Mouse (Mus musculus) layer of hippocampus, adult 8-10 months (tissue): ENCODE measurements around the gene Rela. TPM values are rescaled to one million over a fixed set of nuclear protein-coding genes. Genes with fewer than 3 reads are reported as not detected.

ENCODE experiments used
- DNase-seq, 2 experiments: peaks; one replicate each; pipeline ENCODE4 v3.0.0; 2022; ENCODE audit warnings: low spot score in 2 of 2
- total RNA-seq, 4 experiments: library from RNA; stranded (reverse); gene quantifications; 2 replicates each; pipeline ENCODE4 v1.2.4; 2022

The Rela gene
- 10 to 100 TPM; 18.8 to 32.7 (median 23.7) TPM for total RNA-seq

- peak; percentile 80 to 83 for DNase-seq
Measured at GRCm38 (mm10) chr19:5637069-5638047, at the start of gene Rela. Gene Rela, plus strand, starts transcription at chr19:5637483.

DNA sequence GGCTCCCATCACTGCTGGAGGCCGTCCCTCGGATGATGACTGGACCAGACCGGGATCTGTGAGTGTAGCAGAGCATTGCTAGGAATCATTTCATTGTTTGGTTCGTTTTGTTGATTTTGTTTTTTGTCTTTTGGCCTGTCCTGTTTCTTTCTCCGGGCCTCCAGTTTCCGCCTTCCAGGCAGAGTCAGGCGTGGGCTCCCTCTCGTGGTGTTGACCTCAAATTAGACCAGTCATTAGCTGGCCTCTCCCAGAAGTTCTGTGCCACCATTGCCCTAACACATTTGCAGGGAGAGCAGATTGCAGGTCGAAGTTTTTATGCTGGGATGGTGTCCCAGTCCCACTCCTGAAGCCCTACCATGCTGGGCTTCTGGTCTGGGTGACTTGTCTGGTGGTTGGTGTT is 48.1 kb upstream of the Rela start:
- no peak for DNase-seq

DNA sequence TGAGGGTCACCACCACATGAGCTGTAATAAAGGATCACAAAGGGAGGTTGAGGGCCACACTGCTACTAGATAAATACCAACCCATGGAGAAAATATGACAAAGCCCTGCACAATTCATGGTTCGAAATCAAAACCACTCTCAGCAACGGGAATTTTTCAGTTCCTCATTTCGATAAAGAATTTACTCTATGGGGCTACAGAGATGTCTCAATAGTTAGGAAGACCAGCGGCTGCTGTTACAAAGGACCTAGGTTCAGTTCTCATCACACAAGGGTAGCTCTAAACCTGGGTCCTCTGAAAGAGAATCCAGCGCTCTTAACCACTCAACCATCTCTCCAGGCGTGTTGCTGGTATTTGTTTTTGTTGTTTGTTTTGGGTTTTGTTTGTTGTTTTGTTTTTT is 45.4 kb upstream of the Rela start:
- no peak for DNase-seq

GRCm38 (mm10) chr19:5599224-5599623 is 38.1 kb upstream of the Rela start:
- DNase-seq: no peak

GRCm38 (mm10) chr19:5601752-5602541 is 35.3 kb upstream of the Rela start, which contains the start of gene Rnaseh2c:
Gene Rnaseh2c, plus strand, starts transcription at chr19:5601873.
- DNase-seq: peak; percentile 70 to 77

DNA sequence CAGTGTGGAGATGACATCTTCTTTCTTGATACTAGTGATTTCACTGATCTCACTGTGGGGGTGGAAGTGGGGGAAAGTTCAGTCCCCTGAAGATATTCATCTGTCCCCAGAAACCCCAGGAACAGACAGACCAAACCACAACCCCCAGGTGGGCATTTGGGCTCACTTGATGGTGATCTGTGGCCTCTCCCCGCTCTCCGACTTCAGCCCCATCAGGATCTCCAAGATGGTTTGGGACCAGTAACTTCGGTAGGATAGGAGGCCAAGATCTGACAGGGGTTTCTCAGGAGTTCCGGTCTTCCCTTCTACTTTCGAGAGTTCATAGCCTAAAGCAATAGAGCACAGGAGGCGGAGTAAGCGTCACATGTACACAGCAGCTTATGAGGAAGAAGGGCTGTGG is 33.6 kb upstream of the Rela start:
- no peak for DNase-seq

DNA sequence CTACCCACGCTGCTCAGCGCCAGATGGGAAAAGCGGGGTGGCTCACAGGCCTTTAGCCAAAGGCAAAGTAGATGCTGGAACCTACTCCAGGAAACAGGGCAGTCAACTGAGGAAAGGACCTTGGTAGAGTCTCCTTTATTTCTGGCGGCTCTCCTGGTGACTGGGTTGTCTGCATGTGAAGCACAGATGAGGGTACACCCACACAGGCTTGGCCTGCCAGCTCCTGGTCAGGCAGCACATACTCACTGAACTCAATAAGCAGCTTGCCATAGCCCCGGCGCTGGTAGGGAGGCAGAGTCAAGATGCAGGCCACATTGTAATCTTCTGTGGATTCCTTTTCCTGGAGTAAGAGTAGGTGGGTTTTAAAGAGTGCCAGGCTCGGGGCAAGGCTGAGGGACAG is 32.2 kb upstream of the Rela start:
- peak; percentile 32 to 37 for DNase-seq

DNA sequence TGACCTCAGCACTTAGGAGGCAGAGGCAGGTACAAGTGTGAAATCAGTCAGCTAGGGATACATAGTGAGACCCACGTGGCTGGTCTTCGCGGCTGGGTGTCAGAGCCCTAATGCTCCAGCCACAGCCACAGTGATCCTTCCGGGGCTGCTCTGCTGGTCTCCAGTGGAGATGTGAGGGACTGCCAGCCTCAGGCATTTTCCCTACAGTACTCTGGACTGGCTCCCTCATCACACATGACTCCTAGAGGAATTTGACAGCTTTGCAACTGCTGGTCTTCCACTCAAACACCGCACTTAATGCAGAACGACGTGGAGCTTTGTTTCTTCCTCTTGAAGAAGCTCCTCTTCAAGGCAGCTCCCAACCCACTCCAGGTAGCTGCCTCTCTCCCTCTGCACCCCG is 31.1 kb upstream of the Rela start:
- no peak for DNase-seq

DNA sequence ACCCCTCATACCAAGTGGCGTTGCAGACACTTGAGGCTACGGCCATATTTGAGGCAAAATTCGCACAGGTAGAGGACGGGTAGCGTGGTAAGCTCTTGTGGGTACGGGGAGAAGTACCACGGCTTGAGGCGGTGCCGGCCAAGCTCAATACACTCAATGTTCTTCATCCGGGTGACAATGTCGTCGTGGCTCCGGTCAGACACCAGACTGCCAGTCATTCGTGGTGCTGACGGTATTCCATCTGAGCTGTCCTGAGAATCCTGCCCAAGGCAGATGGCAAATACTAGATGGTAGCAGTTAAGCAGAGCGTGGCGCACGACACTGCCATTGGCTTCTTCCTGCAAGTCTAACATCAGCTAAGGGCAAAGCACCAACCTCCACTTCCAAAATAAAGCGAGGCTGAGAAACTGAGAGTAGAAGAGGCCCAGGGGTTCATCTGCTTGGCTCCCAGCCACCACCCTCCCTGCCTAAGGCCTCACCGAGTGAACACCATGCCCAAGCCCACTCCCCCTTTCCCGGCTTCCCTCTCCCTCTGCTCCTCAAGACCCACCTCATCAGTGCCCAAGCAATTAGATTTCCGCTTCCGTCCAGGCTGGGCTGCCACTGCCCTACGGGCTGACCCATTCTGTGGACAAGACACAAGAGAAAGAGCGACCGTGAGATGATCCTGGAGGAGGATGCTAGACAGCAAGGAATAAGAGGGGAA is 29.4 kb upstream of the Rela start:
- no peak for DNase-seq

DNA sequence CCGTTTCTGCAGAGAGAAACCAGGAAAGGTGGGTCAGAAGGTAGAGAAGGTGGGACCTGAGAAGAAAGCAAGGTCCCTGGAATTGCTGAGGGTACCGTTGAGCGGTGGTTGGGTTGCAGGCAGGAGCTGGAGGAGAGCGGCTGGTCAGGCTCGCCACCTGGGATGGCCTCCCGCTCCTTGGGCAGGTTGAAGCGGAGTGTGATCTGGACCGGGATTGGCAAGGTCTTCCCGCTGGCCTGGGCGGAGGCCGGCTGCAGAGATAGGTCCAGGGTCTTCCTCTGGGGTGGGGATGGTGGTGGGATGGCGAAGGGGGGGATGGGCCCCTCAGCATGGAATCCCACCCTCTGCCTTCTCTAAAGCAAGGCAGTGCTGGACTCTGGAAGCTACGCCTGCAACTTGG is 28.6 kb upstream of the Rela start:
- DNase-seq: no peak

- DNase-seq: no peak
Measured at GRCm38 (mm10) chr19:5609171-5609546, 28.1 kb upstream of the Rela start.

DNA sequence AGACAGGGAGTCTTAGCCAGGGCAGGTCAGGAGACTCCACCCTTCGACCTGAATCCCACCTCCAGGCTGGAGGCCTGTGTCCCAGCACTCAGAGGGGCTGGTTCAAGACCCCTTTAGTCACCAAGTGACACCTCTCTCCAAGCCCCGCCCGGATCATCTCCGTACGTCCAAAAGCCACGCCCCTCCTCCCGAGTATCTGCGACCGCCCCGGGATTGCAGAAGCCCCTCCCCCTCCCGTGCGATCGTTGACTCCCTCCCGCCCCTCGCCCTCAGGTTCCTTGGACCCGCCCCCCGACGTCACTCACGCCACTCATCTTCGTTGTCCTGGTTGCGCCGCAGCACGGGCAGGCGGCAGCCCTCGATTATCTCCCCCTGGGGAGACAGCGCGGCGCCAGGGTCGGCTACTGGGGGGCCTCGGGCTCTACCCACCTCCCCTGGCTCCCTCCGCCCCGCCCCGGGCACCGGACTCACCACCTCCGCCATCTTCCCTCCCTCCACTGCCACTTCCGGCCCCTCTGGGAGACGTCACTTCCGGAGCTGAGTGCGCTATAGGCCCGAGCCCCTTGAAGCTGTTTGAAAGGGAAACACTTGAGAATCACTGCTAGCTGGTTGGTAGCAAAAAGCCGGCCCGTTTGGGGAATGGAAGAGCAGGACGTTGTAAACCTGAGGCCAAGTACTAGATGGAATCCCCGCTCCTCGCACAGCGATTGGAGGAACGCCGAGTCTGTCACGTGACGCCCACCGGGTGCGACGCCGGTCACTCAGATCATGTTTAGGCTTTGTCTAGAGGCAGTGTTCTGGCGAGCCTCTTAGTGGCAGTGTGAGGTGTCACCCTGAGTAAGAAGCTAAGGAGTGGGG is 27.5 kb upstream of the Rela start, which contains the start of gene Kat5:
Kat5 (minus strand) TSS at position 691 of the 858 bp plus-strand sequence.
- peak; percentile 89 to 93 for DNase-seq

DNA sequence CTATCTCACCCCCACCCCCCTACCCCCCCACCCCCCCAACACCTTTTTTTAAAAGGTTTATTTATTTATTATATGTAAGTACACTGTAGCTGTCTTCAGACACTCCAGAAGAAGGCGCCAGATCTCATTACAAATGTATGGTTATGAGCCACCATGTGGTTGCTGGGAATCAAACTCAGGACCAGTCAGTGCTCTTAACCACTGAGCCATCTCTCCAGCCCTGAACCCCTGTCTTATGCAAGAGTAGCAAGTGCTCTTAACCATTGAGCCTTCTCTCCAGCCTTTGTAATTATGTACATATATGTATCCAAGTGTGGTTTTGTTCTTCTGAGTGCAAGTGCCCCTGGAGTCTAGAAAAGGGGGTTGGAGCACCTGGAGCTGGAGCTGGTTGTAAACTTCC is 25.3 kb upstream of the Rela start:
- no peak for DNase-seq

GRCm38 (mm10) chr19:5612762-5613411 is 24.4 kb upstream of the Rela start:
- no peak for DNase-seq

GRCm38 (mm10) chr19:5614953-5615352 is 22.3 kb upstream of the Rela start:
- no peak for DNase-seq

DNA sequence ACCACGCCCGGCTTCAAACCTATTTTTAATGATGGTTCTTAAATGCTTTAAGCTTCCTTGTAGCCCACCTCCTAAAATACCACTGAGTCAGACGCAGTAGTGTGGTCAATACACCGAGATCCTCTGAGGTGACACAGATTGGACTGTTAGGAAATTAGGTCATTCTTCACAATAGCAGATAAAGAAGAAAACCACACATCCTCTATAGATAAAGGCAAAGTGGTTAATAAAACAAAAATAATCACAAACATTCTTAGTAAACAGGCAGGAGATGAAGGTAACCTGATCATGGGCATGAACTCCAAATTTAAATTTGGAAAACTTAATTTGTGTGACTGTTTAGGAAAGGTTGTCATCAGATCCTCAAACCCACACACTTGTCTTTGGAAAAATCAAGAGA is 17.3 kb upstream of the Rela start:
- no peak for DNase-seq

- no peak for DNase-seq
Measured at GRCm38 (mm10) chr19:5621884-5622283, 15.4 kb upstream of the Rela start.

DNA sequence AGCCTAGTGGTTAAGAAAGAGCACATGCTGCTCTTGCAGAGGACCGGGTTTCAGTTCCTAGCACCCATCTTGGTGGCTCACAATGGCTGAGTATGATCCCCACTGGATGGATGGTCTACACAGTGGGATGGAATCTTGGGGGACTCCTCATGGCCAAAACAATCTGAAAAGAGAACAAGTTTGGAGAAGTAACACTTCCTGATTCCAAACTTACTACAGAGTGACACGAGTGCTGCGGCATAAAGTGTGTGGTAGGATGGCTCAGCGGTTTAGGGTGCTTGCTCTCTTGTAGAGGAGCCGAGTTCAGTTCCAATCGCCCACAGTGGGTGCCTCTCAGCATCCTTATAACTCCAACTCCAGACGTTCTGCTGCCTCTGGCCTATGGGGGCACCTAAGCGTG is 12.0 kb upstream of the Rela start:
- DNase-seq: no peak

- no peak for DNase-seq
Measured at GRCm38 (mm10) chr19:5629907-5630306, 7.4 kb upstream of the Rela start.

GRCm38 (mm10) chr19:5632120-5632519 is 5.2 kb upstream of the Rela start:
- no peak for DNase-seq
